Comparison of ENCODE assay signal across 16 mouse cellular contexts in the genomic region with DNA sequence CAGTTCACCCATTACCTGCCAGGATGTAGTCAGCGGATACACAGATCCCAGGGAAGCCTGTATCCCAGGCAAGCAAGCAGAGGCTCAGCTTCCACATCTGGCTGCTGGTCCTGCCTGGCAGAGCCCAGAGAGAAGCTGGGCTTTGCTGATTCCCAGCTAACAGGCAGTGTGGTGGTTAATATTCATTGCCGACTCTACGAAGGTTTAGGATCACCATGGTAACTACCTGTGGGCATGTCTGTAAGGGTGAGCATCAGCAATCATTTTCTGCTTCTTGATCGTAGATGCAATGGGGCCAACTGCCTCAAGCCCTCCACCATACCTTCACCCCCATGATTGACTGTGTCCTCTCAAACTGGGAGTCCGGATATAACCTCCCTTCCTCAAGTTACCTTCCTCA.
"Had no signal": no experiment of that assay in that cellular context is flagged by ENCODE, and none has a peak within 500 bp of the region (broad histone marks: within the 10 kb centered on the region; RNA-seq: fewer than 3 reads in every experiment).

No protein-coding gene starts in this region.

- H3K27ac ChIP-seq: kidney, postnatal 0 days; limb, embryonic 13.5 days; liver, embryonic 15.5 days; neural tube, embryonic 13.5 days had no signal

- H3K4me3 ChIP-seq: limb, embryonic 13.5 days; liver, embryonic 15.5 days; neural tube, embryonic 13.5 days had no signal

- H3K9me3 ChIP-seq: limb, embryonic 13.5 days; liver, embryonic 15.5 days; neural tube, embryonic 13.5 days had no signal

- H3K27me3 ChIP-seq: limb, embryonic 13.5 days; neural tube, embryonic 13.5 days had no signal

- H3K36me3 ChIP-seq: limb, embryonic 13.5 days; liver, embryonic 15.5 days; neural tube, embryonic 13.5 days had no signal

- ATAC-seq: intestine, embryonic 16.5 days; lung, postnatal 0 days had no signal

- H3K4me1 ChIP-seq: liver, embryonic 15.5 days had no signal

- H3K4me2 ChIP-seq: limb, embryonic 13.5 days; liver, embryonic 11.5 days; liver, embryonic 15.5 days; neural tube, embryonic 13.5 days had no signal

- H3K9ac ChIP-seq: limb, embryonic 13.5 days; liver, embryonic 15.5 days; neural tube, embryonic 13.5 days had no signal

- DNase-seq: kidney, adult 9 months; kidney, postnatal 36 days; lung, adult 2 months; lung, postnatal 36 days; retina, postnatal 1 day; right cerebral cortex, postnatal 4 days; spleen, adult 18-20 months; thymus, adult 18-20 months; thymus, postnatal 14 days had no signal
